Mouse (Mus musculus): ENCODE data around the gene Hinfp. TPM values are rescaled to one million over a fixed set of nuclear protein-coding genes. Genes with fewer than 3 reads are reported as not detected.

Gene Hinfp
- polyA plus RNA-seq, 1 experiment from 2014 or later: 19.3 TPM

- no peaks in the 10 kb centered on the region for H3K9me3 ChIP-seq (ENCODE audit: control insufficient read depth, low read length)
- H3K27ac ChIP-seq (ENCODE audit: low read depth, low read length): peak overlapping the region; percentile 81
- DNase-seq (ENCODE audit: low spot score) (peak; percentile 84), ATAC-seq (replicated peaks; ENCODE audit: low FRiP score) (peak; percentile 84)
- H3K4me2 ChIP-seq: peak overlapping the region; percentile 85
- peak overlapping the region; percentile 83 for H3K9ac ChIP-seq (ENCODE audit: low read depth, low read length)
- H3K4me3 ChIP-seq (ENCODE audit: low read depth, low read length): peak overlapping the region; percentile 62
- H3K27me3 ChIP-seq (replicated peaks; ENCODE audit: control insufficient read depth, insufficient read depth, low read length): no peaks in the 10 kb centered on the region
- no peaks in the 10 kb centered on the region; the same call in 1 of the 2 replicates for H3K36me3 ChIP-seq (ENCODE audit: control insufficient read depth, insufficient read depth, low read length)
- H3K4me1 ChIP-seq (replicated peaks; ENCODE audit: control insufficient read depth, insufficient read depth, low read length): peaks cover 13% of the 10 kb centered on the region
- 4% methylated on average over 27 of the region's 28 CpGs for WGBS
Measured at GRCm38 (mm10) chr9:44268027-44268360, 37.5 kb downstream of the Hinfp start.

- H3K9ac ChIP-seq (ENCODE audit: low read depth, low read length): peak overlapping the region; percentile 83
- peaks cover 13% of the 10 kb centered on the region for H3K4me1 ChIP-seq (replicated peaks; ENCODE audit: control insufficient read depth, insufficient read depth, low read length)
- peak overlapping the region; percentile 85 for H3K4me2 ChIP-seq
- no peaks in the 10 kb centered on the region for H3K9me3 ChIP-seq (ENCODE audit: control insufficient read depth, low read length)
- peak overlapping the region; percentile 62 for H3K4me3 ChIP-seq (ENCODE audit: low read depth, low read length)
- no peaks in the 10 kb centered on the region for H3K27me3 ChIP-seq (replicated peaks; ENCODE audit: control insufficient read depth, insufficient read depth, low read length)
- H3K36me3 ChIP-seq (ENCODE audit: control insufficient read depth, insufficient read depth, low read length): no peaks in the 10 kb centered on the region; the same call in 1 of the 2 replicates
- ATAC-seq (replicated peaks; ENCODE audit: low FRiP score) (no peak), DNase-seq (ENCODE audit: low spot score) (no peak)
- H3K27ac ChIP-seq (ENCODE audit: low read depth, low read length): peak overlapping the region; percentile 81
- WGBS: 15% methylated on average over 19 of the region's 23 CpGs
Measured at GRCm38 (mm10) chr9:44267319-44268026, 38.0 kb downstream of the Hinfp start.

GRCm38 (mm10) chr9:44266478-44267226 lies 38.8 kb downstream of the Hinfp start:
- no peak overlapping the region for H3K4me3 ChIP-seq (ENCODE audit: low read depth, low read length)
- WGBS: 64% methylated on average over 8 of the region's 8 CpGs
- peaks cover 13% of the 10 kb centered on the region for H3K4me1 ChIP-seq (replicated peaks; ENCODE audit: control insufficient read depth, insufficient read depth, low read length)
- no peak for ATAC-seq (replicated peaks; ENCODE audit: low FRiP score)
- H3K9ac ChIP-seq (ENCODE audit: low read depth, low read length): no peak overlapping the region
- no peak overlapping the region for H3K4me2 ChIP-seq
- no peaks in the 10 kb centered on the region; the same call in 1 of the 2 replicates for H3K36me3 ChIP-seq (ENCODE audit: control insufficient read depth, insufficient read depth, low read length)
- DNase-seq (ENCODE audit: low spot score): no peak
- H3K9me3 ChIP-seq (ENCODE audit: control insufficient read depth, low read length): no peaks in the 10 kb centered on the region
- no peak overlapping the region for H3K27ac ChIP-seq (ENCODE audit: low read depth, low read length)
- H3K27me3 ChIP-seq (replicated peaks; ENCODE audit: control insufficient read depth, insufficient read depth, low read length): no peaks in the 10 kb centered on the region

- DNase-seq (ENCODE audit: low spot score): no peak
- 81% methylated on average over 14 of the region's 14 CpGs for WGBS
Measured at GRCm38 (mm10) chr9:44261388-44261787, 44.1 kb downstream of the Hinfp start.

GRCm38 (mm10) chr9:44259014-44259413 lies 46.5 kb downstream of the Hinfp start:
- DNase-seq (ENCODE audit: low spot score) (no peak), ATAC-seq (replicated peaks; ENCODE audit: low FRiP score) (no peak)
- Histone ChIP-seq H3K9me3 (ENCODE audit: control insufficient read depth, low read length) (no peaks in the 10 kb centered on the region), H3K27ac (ENCODE audit: low read depth, low read length) (no peak overlapping the region), H3K36me3 (ENCODE audit: control insufficient read depth, insufficient read depth, low read length) (no peaks in the 10 kb centered on the region; the same call in 1 of the 2 replicates), H3K4me3 (ENCODE audit: low read depth, low read length) (no peak overlapping the region), H3K27me3 (replicated peaks; ENCODE audit: control insufficient read depth, insufficient read depth, low read length) (no peaks in the 10 kb centered on the region), H3K4me1 (replicated peaks; ENCODE audit: control insufficient read depth, insufficient read depth, low read length) (peaks cover 3% of the 10 kb centered on the region; the same call in 1 of the 2 replicates), H3K4me2 (no peak overlapping the region), H3K9ac (ENCODE audit: low read depth, low read length) (no peak overlapping the region)
- WGBS: 63% methylated on average over 10 of the region's 10 CpGs

More at GRCm38 (mm10) chr9:44261388-44261787, 44.1 kb downstream of the Hinfp start:
- no peak overlapping the region for H3K27ac ChIP-seq (ENCODE audit: low read depth, low read length)
- no peak overlapping the region for H3K4me2 ChIP-seq
- no peak overlapping the region for H3K9ac ChIP-seq (ENCODE audit: low read depth, low read length)
- H3K9me3 ChIP-seq (ENCODE audit: control insufficient read depth, low read length): no peaks in the 10 kb centered on the region
- H3K4me3 ChIP-seq (ENCODE audit: low read depth, low read length): no peak overlapping the region
- no peaks in the 10 kb centered on the region for H3K4me1 ChIP-seq (replicated peaks; ENCODE audit: control insufficient read depth, insufficient read depth, low read length)
- ATAC-seq (replicated peaks; ENCODE audit: low FRiP score): no peak
- H3K27me3 ChIP-seq (replicated peaks; ENCODE audit: control insufficient read depth, insufficient read depth, low read length): no peaks in the 10 kb centered on the region
- H3K36me3 ChIP-seq (ENCODE audit: control insufficient read depth, insufficient read depth, low read length): no peaks in the 10 kb centered on the region; the same call in 1 of the 2 replicates

GRCm38 (mm10) chr9:44256213-44256612 lies 49.3 kb downstream of the Hinfp start:
- no peak overlapping the region for H3K27ac ChIP-seq (ENCODE audit: low read depth, low read length)
- ATAC-seq (replicated peaks; ENCODE audit: low FRiP score): no peak

GRCm38 (mm10) chr9:44255136-44255521 lies 50.3 kb downstream of the Hinfp start:
- Histone ChIP-seq H3K4me3 (ENCODE audit: low read depth, low read length) (no peak overlapping the region), H3K4me2 (no peak overlapping the region), H3K27ac (ENCODE audit: low read depth, low read length) (no peak overlapping the region), H3K27me3 (replicated peaks; ENCODE audit: control insufficient read depth, insufficient read depth, low read length) (no peaks in the 10 kb centered on the region), H3K9me3 (ENCODE audit: control insufficient read depth, low read length) (no peaks in the 10 kb centered on the region), H3K4me1 (replicated peaks; ENCODE audit: control insufficient read depth, insufficient read depth, low read length) (peaks cover 7% of the 10 kb centered on the region; the same call in 1 of the 2 replicates), H3K36me3 (ENCODE audit: control insufficient read depth, insufficient read depth, low read length) (no peaks in the 10 kb centered on the region), H3K9ac (ENCODE audit: low read depth, low read length) (no peak overlapping the region)
- 75% methylated on average over 6 of the region's 6 CpGs for WGBS
- no peak for ATAC-seq (replicated peaks; ENCODE audit: low FRiP score)
- no peak for DNase-seq (ENCODE audit: low spot score)

More at GRCm38 (mm10) chr9:44256213-44256612, 49.3 kb downstream of the Hinfp start:
- 88% methylated on average over 8 of the region's 8 CpGs for WGBS
- Histone ChIP-seq H3K4me3 (ENCODE audit: low read depth, low read length) (no peak overlapping the region), H3K36me3 (ENCODE audit: control insufficient read depth, insufficient read depth, low read length) (no peaks in the 10 kb centered on the region), H3K9me3 (ENCODE audit: control insufficient read depth, low read length) (no peaks in the 10 kb centered on the region), H3K4me1 (replicated peaks; ENCODE audit: control insufficient read depth, insufficient read depth, low read length) (peaks cover 3% of the 10 kb centered on the region; the same call in 1 of the 2 replicates), H3K9ac (ENCODE audit: low read depth, low read length) (no peak overlapping the region), H3K4me2 (no peak overlapping the region), H3K27me3 (replicated peaks; ENCODE audit: control insufficient read depth, insufficient read depth, low read length) (no peaks in the 10 kb centered on the region)
- no peak for DNase-seq (ENCODE audit: low spot score)

GRCm38 (mm10) chr9:44254508-44255135 lies 50.8 kb downstream of the Hinfp start:
- Histone ChIP-seq H3K27me3 (replicated peaks; ENCODE audit: control insufficient read depth, insufficient read depth, low read length) (no peaks in the 10 kb centered on the region), H3K4me3 (ENCODE audit: low read depth, low read length) (no peak overlapping the region), H3K9me3 (ENCODE audit: control insufficient read depth, low read length) (no peaks in the 10 kb centered on the region), H3K36me3 (ENCODE audit: control insufficient read depth, insufficient read depth, low read length) (no peaks in the 10 kb centered on the region), H3K9ac (ENCODE audit: low read depth, low read length) (no peak overlapping the region), H3K27ac (ENCODE audit: low read depth, low read length) (no peak overlapping the region), H3K4me1 (replicated peaks; ENCODE audit: control insufficient read depth, insufficient read depth, low read length) (peaks cover 11% of the 10 kb centered on the region), H3K4me2 (no peak overlapping the region)
- 30% methylated on average over 5 of the region's 5 CpGs for WGBS
- no peak for ATAC-seq (replicated peaks; ENCODE audit: low FRiP score)
- no peak for DNase-seq (ENCODE audit: low spot score)
